Mouse (Mus musculus) Patski (cell line): ENCODE results near the gene Schip1. TPM values are rescaled to one million over a fixed set of nuclear protein-coding genes. Genes with fewer than 3 reads are reported as not detected.

Experiments used
- ATAC-seq: fragments of 100-300 bp; one replicate; pipeline ENCODE4 v1.8.0; 2021
- CTCF ChIA-PET: fragments of 350-600 bp; sonication (Branson Sonifier 250); formaldehyde crosslinking; loops from one replicate; lab custom pipeline; 2022; ENCODE audit warnings: inconsistent platforms; lab: Charles Lee
- POLR2A ChIA-PET: fragments of 350-600 bp; sonication (Branson Sonifier 250); formaldehyde crosslinking; loops from one replicate; lab custom pipeline; 2022; ENCODE audit warnings: antibody characterized with exemption, inconsistent platforms; lab: Charles Lee
- DNase-seq: peaks from one replicate; pipeline ENCODE4 v3.0.0-alpha.2; 2011; ENCODE audit warnings: low read depth, low spot score
- H3K27me3 ChIP-seq: fragments of 371-371 bp; one replicate; pipeline ENCODE4 v1.5.1; 2021
- CTCF ChIP-seq: fragments of 100-300 bp; IDR thresholded peaks from one replicate; pipeline ENCODE4 v1.5.1; 2021
- in situ Hi-C: fragments of 300-500 bp; cut with MboI; formaldehyde crosslinking; loops from 3 replicates; pipeline ENCODE4 v1.11.1; 2018; ENCODE audit warnings: low pct_unique_long_range_greater_than_20kb, mixed read lengths
- polyA plus RNA-seq: library from polyadenylated mRNA; unstranded; gene quantifications from one replicate; pipeline ENCODE4 v1.2.3, GENCODE M21; 2021

The Schip1 gene
- polyA plus RNA-seq, 1 experiment from 2014 or later, result 61.6 TPM

DNA sequence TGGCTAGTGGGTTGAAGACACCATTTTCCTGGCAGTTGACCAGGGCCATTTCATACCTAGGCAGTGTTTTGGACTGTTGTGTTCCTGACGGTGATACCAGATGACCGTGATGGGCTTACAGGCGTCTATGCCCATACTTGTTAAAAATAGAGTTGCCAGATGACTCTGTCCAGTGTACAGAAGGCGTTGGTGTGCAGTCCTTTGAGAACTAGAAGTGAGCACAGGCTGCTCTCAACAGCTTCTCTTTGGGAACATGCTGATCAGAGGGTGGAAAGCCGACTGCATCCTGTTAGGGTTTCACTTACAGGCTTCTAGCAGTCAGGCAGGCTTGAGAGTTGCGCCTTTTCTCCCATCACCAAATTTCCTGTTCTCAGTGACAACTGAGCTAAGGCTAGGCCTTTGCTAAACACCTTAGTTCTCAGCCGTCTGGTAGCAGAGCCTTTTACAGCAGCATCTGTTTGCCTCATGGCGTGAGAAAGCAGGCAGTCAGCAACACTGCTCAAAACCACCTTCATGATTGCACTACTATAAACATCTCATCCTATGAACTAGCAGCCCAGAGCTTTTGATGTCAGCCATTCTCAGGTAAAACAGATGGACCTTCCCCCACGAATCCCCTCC lies 524.7 kb downstream of the Schip1 start:
- no peak for TF ChIP-seq CTCF
- in situ Hi-C loops, result no loop called here
- H3K27me3 ChIP-seq, result no peaks in the 10 kb centered on the region
- DNase-seq (no peak), ATAC-seq (no peak)
- POLR2A ChIA-PET, result no interaction called here
- CTCF ChIA-PET, result interaction anchor here (1.0 kb wide), 1 partner anchor 120 kb away, joined by 3 read pairs; no protein-coding TSS in a partner anchor

GRCm38 (mm10) chr3:68590436-68590835 lies 525.8 kb downstream of the Schip1 start:
- POLR2A ChIA-PET, result interaction anchor here (0.5 kb wide), 1 partner anchor 378 kb away, joined by 6 read pairs; no protein-coding TSS in a partner anchor
- H3K27me3 ChIP-seq, result no peaks in the 10 kb centered on the region
- no peak for TF ChIP-seq CTCF
- in situ Hi-C loops, result no loop called here
- no peak for ATAC-seq
- no peak for DNase-seq
- CTCF ChIA-PET, result no interaction called here

- ChIA-PET CTCF (interaction anchor here (1.1 kb wide), 1 partner anchor 15 kb away, joined by 3 read pairs; no protein-coding TSS in a partner anchor), POLR2A (interaction anchor here (0.6 to 0.8 kb wide), 2 partner anchors 8 to 36 kb away, joined by 3 to 8 read pairs; no protein-coding TSS in a partner anchor)
- H3K27me3 ChIP-seq, result no peaks in the 10 kb centered on the region
- DNase-seq, result no peak
- in situ Hi-C loops, result no loop called here
- no peak for TF ChIP-seq CTCF
- ATAC-seq, result no peak
Measured at GRCm38 (mm10) chr3:68592575-68592974, 528.0 kb downstream of the Schip1 start.

- ChIA-PET CTCF (interaction anchor here (1.1 kb wide), 1 partner anchor 15 kb away, joined by 3 read pairs; no protein-coding TSS in a partner anchor), POLR2A (interaction anchor here (0.6 to 0.8 kb wide), 3 partner anchors 9 to 288 kb away, joined by 3 to 8 read pairs (median 3); no protein-coding TSS in a partner anchor)
- no peak for TF ChIP-seq CTCF
- DNase-seq (no peak), ATAC-seq (no peak)
- in situ Hi-C loops, result no loop called here
- no peaks in the 10 kb centered on the region for H3K27me3 ChIP-seq
Measured at GRCm38 (mm10) chr3:68593073-68593867, 528.7 kb downstream of the Schip1 start.

DNA sequence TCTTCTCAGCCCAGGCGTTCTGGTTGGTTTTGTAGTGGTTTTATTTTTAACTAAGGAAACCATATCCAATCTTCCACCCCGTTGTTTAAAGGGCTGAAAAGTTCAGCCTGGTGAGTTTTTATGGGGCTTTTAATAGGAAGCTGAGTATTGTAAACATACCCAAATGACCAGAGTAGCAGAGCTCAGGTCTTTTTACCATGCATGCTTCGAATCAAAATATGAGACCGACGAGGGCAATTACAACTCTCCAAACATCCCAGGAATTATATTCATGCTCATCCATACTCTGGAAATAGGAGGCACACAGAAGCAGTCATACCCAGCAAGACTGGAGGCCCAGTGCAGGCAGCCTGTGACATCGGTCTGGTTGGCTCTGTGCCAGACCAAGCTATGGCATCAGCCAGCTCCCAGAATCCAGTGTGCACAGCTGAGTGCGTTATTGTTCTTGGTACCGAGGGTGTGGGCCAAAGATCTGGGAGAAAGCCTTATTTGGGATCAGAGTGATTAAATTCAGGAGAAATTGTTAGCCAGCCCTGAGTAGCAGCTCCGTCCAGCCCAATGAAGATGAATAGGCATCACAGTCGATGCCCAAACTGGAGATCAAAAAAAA lies 530.8 kb downstream of the Schip1 start:
- ChIA-PET POLR2A (interaction anchor here (0.6 kb wide), 1 partner anchor 103 kb away, joined by 3 read pairs; no protein-coding TSS in a partner anchor), CTCF (interaction anchor here (0.8 to 2.2 kb wide), 6 partner anchors 10 to 33 kb away, joined by 3 to 8 read pairs (median 4); no protein-coding TSS in a partner anchor)
- DNase-seq (no peak), ATAC-seq (no peak)
- in situ Hi-C loops, result no loop called here
- no peak for TF ChIP-seq CTCF
- no peaks in the 10 kb centered on the region for H3K27me3 ChIP-seq

GRCm38 (mm10) chr3:68596938-68597337 lies 532.3 kb downstream of the Schip1 start:
- H3K27me3 ChIP-seq, result no peaks in the 10 kb centered on the region
- ATAC-seq (no peak), DNase-seq (no peak)
- CTCF ChIA-PET, result interaction anchor here (1.3 to 2.2 kb wide), 2 partner anchors 15 to 18 kb away, joined by 3 to 8 read pairs; no protein-coding TSS in a partner anchor
- POLR2A ChIA-PET, result interaction anchor here (1.5 kb wide), 1 partner anchor 17 kb away, joined by 3 read pairs; no protein-coding TSS in a partner anchor
- TF ChIP-seq CTCF, result no peak
- in situ Hi-C loops, result no loop called here

DNA sequence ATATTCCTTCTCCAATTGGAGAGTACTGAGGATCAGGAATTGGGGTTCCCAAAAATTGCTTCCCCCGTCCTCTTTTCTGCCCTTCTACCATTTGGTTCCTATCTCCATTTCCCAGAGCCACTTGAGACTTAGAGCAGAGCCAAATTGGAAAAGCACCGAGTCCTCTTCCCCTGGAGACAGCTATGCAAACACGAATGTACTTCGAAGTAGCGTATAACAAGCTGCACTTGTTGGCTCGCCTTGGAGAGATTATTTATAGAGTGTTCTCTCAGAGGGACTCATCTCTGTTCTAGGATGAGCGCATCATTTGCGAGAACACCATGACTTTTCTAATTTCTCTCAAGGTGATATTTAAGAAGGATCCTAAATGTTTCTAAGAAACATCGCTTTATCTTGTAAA lies 538.3 kb downstream of the Schip1 start:
- ChIA-PET POLR2A (no interaction called here), CTCF (interaction anchor here (1.1 kb wide), 1 partner anchor 106 kb away, joined by 3 read pairs; no protein-coding TSS in a partner anchor)
- H3K27me3 ChIP-seq, result no peaks in the 10 kb centered on the region
- no peak for TF ChIP-seq CTCF
- in situ Hi-C loops, result loop anchor here (10.0 kb wide), 1 partner anchor 108 kb away; no protein-coding TSS in a partner anchor
- ATAC-seq, result no peak
- no peak for DNase-seq

DNA sequence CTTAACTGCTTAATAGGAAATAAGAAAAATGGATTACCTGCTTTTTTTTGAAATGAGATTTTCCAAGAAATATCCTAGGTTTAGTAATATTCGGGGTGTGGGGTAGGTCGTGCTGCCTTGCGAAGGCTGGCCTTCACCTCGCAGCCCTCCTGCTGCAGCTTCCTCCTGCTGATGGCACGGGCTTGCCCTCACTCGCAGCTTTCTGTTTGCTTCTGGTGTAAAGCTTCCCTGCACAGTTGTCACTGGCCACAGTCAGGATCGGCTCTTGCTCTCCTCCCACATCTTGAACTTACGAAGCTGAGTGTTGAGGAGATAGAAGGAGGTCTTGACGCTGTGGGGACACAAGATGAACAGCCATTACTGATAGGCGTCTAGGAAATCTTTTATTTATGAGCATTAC lies 539.9 kb downstream of the Schip1 start:
- in situ Hi-C loops, result loop anchor here (10.0 kb wide), 1 partner anchor 110 kb away; no protein-coding TSS in a partner anchor
- POLR2A ChIA-PET, result interaction anchor here (0.7 to 1.4 kb wide), 2 partner anchors 110 to 140 kb away, joined by 3 read pairs; no protein-coding TSS in a partner anchor
- no peak for TF ChIP-seq CTCF
- CTCF ChIA-PET, result interaction anchor here (1.4 to 2.0 kb wide), 5 partner anchors 10 to 36 kb away, joined by 3 to 7 read pairs (median 4); no protein-coding TSS in a partner anchor
- ATAC-seq (no peak), DNase-seq (no peak)
- no peaks in the 10 kb centered on the region for H3K27me3 ChIP-seq

DNA sequence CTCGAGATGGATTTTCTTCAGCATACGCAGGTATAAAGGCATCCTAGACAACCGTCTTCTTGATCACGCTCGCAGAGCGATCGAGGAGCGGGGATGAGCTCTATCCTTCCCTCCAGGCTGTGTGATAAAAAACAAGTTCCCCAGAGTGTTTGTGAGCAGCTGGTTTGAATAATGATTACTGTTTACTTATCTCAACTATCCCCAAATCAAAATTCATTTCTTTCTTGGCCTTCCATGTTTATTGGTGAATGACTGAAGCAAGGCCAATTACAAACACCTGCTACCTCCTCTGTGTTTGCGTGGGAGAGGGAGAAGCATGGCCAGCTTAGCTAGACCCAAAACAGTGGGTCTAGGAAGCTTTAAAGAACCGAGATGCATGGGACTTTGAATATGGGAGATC lies 540.4 kb downstream of the Schip1 start:
- CTCF ChIA-PET, result interaction anchor here (1.4 to 2.0 kb wide), 5 partner anchors 10 to 37 kb away, joined by 3 to 7 read pairs (median 4); no protein-coding TSS in a partner anchor
- POLR2A ChIA-PET, result interaction anchor here (0.7 to 1.4 kb wide), 3 partner anchors 29 to 140 kb away, joined by 3 to 4 read pairs (median 3); no protein-coding TSS in a partner anchor
- in situ Hi-C loops, result loop anchor here (10.0 kb wide), 1 partner anchor 110 kb away; no protein-coding TSS in a partner anchor
- H3K27me3 ChIP-seq, result no peaks in the 10 kb centered on the region
- DNase-seq (no peak), ATAC-seq (no peak)
- TF ChIP-seq CTCF, result no peak
